Mouse (Mus musculus): ENCODE measurements at regions not wholly inside any gene's neighbourhood (a gene's known extent, or its start where the extent isn't known, plus 50 kb on each side); places are given as distances from the start of the nearest gene placed in this dataset.

- Histone ChIP-seq H3K27ac (replicated peaks; ENCODE audit: low read depth, low read length) (no peak overlapping the region), H3K27me3 (ENCODE audit: control insufficient read depth, insufficient read depth, low read length) (no peaks in the 10 kb centered on the region), H3K9me3 (ENCODE audit: control insufficient read depth, low read length) (no peaks in the 10 kb centered on the region), H3K4me3 (ENCODE audit: low read depth, low read length) (no peak overlapping the region), H3K36me3 (ENCODE audit: control insufficient read depth, insufficient read depth, low read length) (no peaks in the 10 kb centered on the region), H3K9ac (ENCODE audit: low read length) (no peak overlapping the region), H3K4me1 (ENCODE audit: control insufficient read depth, insufficient read depth, low read length) (no peaks in the 10 kb centered on the region), H3K4me2 (ENCODE audit: low read depth, severe bottlenecking) (no peak overlapping the region)
- no peak for ATAC-seq (ENCODE audit: insufficient number of reproducible peaks, low FRiP score, low TSS enrichment, low read depth)
- 28% methylated on average over 17 of the region's 17 CpGs for WGBS
- peak; percentile 32 for DNase-seq (ENCODE audit: low spot score)
Measured at GRCm38 (mm10) chr8:92545347-92546059, 128.6 kb upstream of the Irx6 start.

DNA sequence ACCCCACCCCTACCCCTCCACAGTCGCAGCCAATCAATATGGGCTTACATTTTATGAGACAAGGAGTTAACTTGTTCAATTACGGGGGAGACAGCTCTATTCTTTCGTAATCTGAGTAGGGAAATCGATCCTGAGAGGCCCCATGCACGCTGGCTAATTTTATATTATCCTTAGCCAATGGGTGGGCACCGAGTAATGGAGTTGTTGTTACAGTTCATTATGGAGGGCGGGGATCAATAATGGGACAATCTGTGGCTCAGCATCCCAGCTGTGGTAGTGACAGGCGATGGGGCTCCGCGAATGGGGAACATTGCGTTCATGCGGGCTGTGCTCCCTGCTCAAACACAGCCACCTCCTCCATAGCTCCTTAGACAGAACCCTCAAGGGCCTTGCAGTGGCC, 118.9 kb upstream of the Irx6 start:
- WGBS: 73% methylated on average over 12 of the region's 12 CpGs
- Histone ChIP-seq H3K4me2 (ENCODE audit: low read depth, severe bottlenecking) (no peak overlapping the region), H3K4me1 (ENCODE audit: control insufficient read depth, insufficient read depth, low read length) (0 out of 2 replicates have a peak, but pooled peaks cover 2% of the 10 kb centered on the region), H3K27ac (replicated peaks; ENCODE audit: low read depth, low read length) (no peak overlapping the region), H3K9ac (ENCODE audit: low read length) (no peak overlapping the region), H3K36me3 (ENCODE audit: control insufficient read depth, insufficient read depth, low read length) (no peaks in the 10 kb centered on the region), H3K4me3 (ENCODE audit: low read depth, low read length) (no peak overlapping the region), H3K9me3 (ENCODE audit: control insufficient read depth, low read length) (no peaks in the 10 kb centered on the region), H3K27me3 (ENCODE audit: control insufficient read depth, insufficient read depth, low read length) (no peaks in the 10 kb centered on the region)
- ATAC-seq (ENCODE audit: insufficient number of reproducible peaks, low FRiP score, low TSS enrichment, low read depth) (no peak), DNase-seq (ENCODE audit: low spot score) (no peak)

GRCm38 (mm10) chr8:92555631-92556030, 118.5 kb upstream of the Irx6 start:
- Histone ChIP-seq H3K9ac (ENCODE audit: low read length) (no peak overlapping the region), H3K4me1 (ENCODE audit: control insufficient read depth, insufficient read depth, low read length) (0 out of 2 replicates have a peak, but pooled peaks cover 2% of the 10 kb centered on the region), H3K27ac (replicated peaks; ENCODE audit: low read depth, low read length) (no peak overlapping the region), H3K27me3 (ENCODE audit: control insufficient read depth, insufficient read depth, low read length) (no peaks in the 10 kb centered on the region), H3K9me3 (ENCODE audit: control insufficient read depth, low read length) (no peaks in the 10 kb centered on the region), H3K4me2 (ENCODE audit: low read depth, severe bottlenecking) (no peak overlapping the region), H3K4me3 (ENCODE audit: low read depth, low read length) (no peak overlapping the region), H3K36me3 (ENCODE audit: control insufficient read depth, insufficient read depth, low read length) (no peaks in the 10 kb centered on the region)
- WGBS: 46% methylated on average over 7 of the region's 7 CpGs
- ATAC-seq (ENCODE audit: insufficient number of reproducible peaks, low FRiP score, low TSS enrichment, low read depth) (no peak), DNase-seq (ENCODE audit: low spot score) (peak; percentile 28)

DNA sequence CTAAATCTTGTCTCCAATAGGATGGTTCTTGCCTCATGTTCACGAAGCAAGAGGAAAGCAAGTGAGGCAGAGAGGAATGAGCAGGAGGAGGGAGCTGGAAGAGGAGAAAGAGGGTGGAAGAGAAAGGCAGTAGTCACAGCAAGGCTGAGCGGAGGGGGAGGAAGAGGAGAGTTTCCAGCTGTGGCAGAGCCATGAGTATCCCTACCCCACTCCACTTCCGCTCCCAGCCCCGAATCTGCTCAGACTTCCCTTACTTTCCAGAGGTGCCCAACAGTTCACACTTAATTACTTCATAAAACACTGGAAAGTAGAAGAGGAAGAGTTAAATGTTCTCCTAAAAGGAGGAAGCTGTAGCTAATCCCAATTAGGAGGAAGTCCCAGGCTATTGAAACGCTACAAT, 111.6 kb upstream of the Irx6 start:
- 42% methylated on average over 5 of the region's 5 CpGs for WGBS

DNA sequence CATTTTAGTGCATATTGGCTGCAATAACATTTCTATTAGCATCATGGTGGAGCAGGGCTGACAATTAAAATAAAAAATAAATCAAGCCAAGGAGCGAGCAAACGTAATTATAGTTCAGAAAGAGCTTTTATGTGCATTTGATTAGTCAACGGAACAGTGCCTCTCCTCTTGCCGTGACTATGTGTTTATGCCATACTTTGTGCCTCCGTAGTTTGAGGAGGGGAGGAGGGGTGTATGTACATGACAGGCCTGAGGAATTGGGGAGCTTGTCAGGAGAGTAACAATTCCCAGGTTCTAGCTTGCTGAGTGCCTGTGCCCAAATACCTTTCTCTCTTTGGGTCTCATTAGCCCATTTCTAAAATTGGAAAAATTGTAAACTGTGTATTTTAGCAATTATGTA, 111.1 kb upstream of the Irx6 start:
- ATAC-seq (ENCODE audit: insufficient number of reproducible peaks, low FRiP score, low TSS enrichment, low read depth) (no peak), DNase-seq (ENCODE audit: low spot score) (no peak)
- Histone ChIP-seq H3K4me2 (ENCODE audit: low read depth, severe bottlenecking) (no peak overlapping the region), H3K9ac (ENCODE audit: low read length) (no peak overlapping the region), H3K27me3 (ENCODE audit: control insufficient read depth, insufficient read depth, low read length) (no peaks in the 10 kb centered on the region), H3K4me3 (ENCODE audit: low read depth, low read length) (no peak overlapping the region), H3K36me3 (ENCODE audit: control insufficient read depth, insufficient read depth, low read length) (no peaks in the 10 kb centered on the region), H3K9me3 (ENCODE audit: control insufficient read depth, low read length) (no peaks in the 10 kb centered on the region), H3K4me1 (ENCODE audit: control insufficient read depth, insufficient read depth, low read length) (no peaks in the 10 kb centered on the region), H3K27ac (replicated peaks; ENCODE audit: low read depth, low read length) (no peak overlapping the region)
- WGBS: 24% methylated on average over 5 of the region's 5 CpGs

More for the DNA sequence above, 111.6 kb upstream of the Irx6 start:
- H3K36me3 ChIP-seq (ENCODE audit: control insufficient read depth, insufficient read depth, low read length): no peaks in the 10 kb centered on the region
- H3K4me3 ChIP-seq (ENCODE audit: low read depth, low read length): no peak overlapping the region
- no peak for ATAC-seq (ENCODE audit: insufficient number of reproducible peaks, low FRiP score, low TSS enrichment, low read depth)
- H3K4me1 ChIP-seq (ENCODE audit: control insufficient read depth, insufficient read depth, low read length): no peaks in the 10 kb centered on the region
- H3K27me3 ChIP-seq (ENCODE audit: control insufficient read depth, insufficient read depth, low read length): no peaks in the 10 kb centered on the region
- peak; percentile 28 for DNase-seq (ENCODE audit: low spot score)
- no peaks in the 10 kb centered on the region for H3K9me3 ChIP-seq (ENCODE audit: control insufficient read depth, low read length)
- H3K4me2 ChIP-seq (ENCODE audit: low read depth, severe bottlenecking): no peak overlapping the region
- H3K27ac ChIP-seq (replicated peaks; ENCODE audit: low read depth, low read length): no peak overlapping the region
- H3K9ac ChIP-seq (ENCODE audit: low read length): no peak overlapping the region

DNA sequence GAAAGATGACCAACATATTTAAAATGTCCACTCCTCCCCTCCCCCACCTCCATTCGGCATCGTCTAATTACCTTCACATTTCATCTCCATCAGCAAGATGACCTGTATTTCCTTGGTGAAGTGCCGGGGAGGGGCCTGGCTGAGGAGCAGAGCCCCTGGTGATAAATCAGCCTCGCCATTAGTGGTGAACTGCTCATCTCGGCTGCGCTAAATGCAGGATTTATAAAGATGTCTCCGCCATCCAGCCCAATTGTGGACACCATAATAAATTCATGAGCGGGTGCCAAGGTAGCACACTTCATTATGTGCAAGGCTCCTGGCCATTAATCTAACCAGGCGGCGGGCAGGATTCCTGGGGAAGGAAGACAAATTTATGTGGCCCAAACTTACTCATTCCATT, 104.4 kb upstream of the Irx6 start:
- DNase-seq (ENCODE audit: low spot score) (no peak), ATAC-seq (ENCODE audit: insufficient number of reproducible peaks, low FRiP score, low TSS enrichment, low read depth) (no peak)
- H3K4me1 ChIP-seq (ENCODE audit: control insufficient read depth, insufficient read depth, low read length): no peaks in the 10 kb centered on the region
- no peak overlapping the region for H3K4me3 ChIP-seq (ENCODE audit: low read depth, low read length)
- 33% methylated on average over 10 of the region's 10 CpGs for WGBS
- no peaks in the 10 kb centered on the region for H3K36me3 ChIP-seq (ENCODE audit: control insufficient read depth, insufficient read depth, low read length)
- no peaks in the 10 kb centered on the region for H3K9me3 ChIP-seq (ENCODE audit: control insufficient read depth, low read length)
- H3K9ac ChIP-seq (ENCODE audit: low read length): no peak overlapping the region
- no peak overlapping the region for H3K27ac ChIP-seq (replicated peaks; ENCODE audit: low read depth, low read length)
- no peak overlapping the region for H3K4me2 ChIP-seq (ENCODE audit: low read depth, severe bottlenecking)
- no peaks in the 10 kb centered on the region for H3K27me3 ChIP-seq (ENCODE audit: control insufficient read depth, insufficient read depth, low read length)

DNA sequence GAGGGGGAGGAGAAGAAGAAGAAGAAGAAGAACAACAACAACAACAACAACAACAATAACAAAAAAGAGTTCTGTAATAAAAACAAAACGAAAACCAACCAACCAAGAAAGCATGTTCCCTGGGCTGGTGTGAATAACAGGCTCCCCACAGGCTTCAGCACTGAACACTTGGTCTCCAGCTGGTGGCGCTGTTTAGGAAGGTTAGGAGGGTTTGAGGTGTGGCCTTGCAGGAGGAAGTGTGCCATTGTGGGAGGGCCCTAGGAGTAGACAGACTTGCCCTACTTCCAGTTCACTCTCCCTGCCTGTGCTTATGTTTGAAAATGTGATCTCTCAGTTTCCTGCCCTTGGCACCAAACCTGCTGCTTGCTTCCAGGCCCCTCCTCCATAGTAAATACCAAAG, 94.6 kb upstream of the Irx6 start:
- Histone ChIP-seq H3K27ac (replicated peaks; ENCODE audit: low read depth, low read length) (no peak overlapping the region), H3K36me3 (ENCODE audit: control insufficient read depth, insufficient read depth, low read length) (no peaks in the 10 kb centered on the region), H3K9ac (ENCODE audit: low read length) (no peak overlapping the region), H3K27me3 (ENCODE audit: control insufficient read depth, insufficient read depth, low read length) (no peaks in the 10 kb centered on the region), H3K4me1 (ENCODE audit: control insufficient read depth, insufficient read depth, low read length) (no peaks in the 10 kb centered on the region), H3K4me3 (ENCODE audit: low read depth, low read length) (no peak overlapping the region), H3K9me3 (ENCODE audit: control insufficient read depth, low read length) (no peaks in the 10 kb centered on the region), H3K4me2 (ENCODE audit: low read depth, severe bottlenecking) (no peak overlapping the region)
- ATAC-seq (ENCODE audit: insufficient number of reproducible peaks, low FRiP score, low TSS enrichment, low read depth): no peak
- DNase-seq (ENCODE audit: low spot score): no peak
- WGBS: 65% methylated on average over 2 of the region's 2 CpGs

- H3K27ac ChIP-seq (replicated peaks; ENCODE audit: low read depth, low read length): no peak overlapping the region
- H3K9ac ChIP-seq (ENCODE audit: low read length): no peak overlapping the region
- H3K4me3 ChIP-seq (ENCODE audit: low read depth, low read length): no peak overlapping the region
- no peaks in the 10 kb centered on the region for H3K4me1 ChIP-seq (ENCODE audit: control insufficient read depth, insufficient read depth, low read length)
- ATAC-seq (ENCODE audit: insufficient number of reproducible peaks, low FRiP score, low TSS enrichment, low read depth) (no peak), DNase-seq (ENCODE audit: low spot score) (no peak)
- no peaks in the 10 kb centered on the region for H3K36me3 ChIP-seq (ENCODE audit: control insufficient read depth, insufficient read depth, low read length)
- H3K27me3 ChIP-seq (ENCODE audit: control insufficient read depth, insufficient read depth, low read length): no peaks in the 10 kb centered on the region
- H3K4me2 ChIP-seq (ENCODE audit: low read depth, severe bottlenecking): no peak overlapping the region
- 90% methylated on average over 2 of the region's 2 CpGs for WGBS
- H3K9me3 ChIP-seq (ENCODE audit: control insufficient read depth, low read length): no peaks in the 10 kb centered on the region
Measured at GRCm38 (mm10) chr8:92581051-92581450, 93.0 kb upstream of the Irx6 start.

DNA sequence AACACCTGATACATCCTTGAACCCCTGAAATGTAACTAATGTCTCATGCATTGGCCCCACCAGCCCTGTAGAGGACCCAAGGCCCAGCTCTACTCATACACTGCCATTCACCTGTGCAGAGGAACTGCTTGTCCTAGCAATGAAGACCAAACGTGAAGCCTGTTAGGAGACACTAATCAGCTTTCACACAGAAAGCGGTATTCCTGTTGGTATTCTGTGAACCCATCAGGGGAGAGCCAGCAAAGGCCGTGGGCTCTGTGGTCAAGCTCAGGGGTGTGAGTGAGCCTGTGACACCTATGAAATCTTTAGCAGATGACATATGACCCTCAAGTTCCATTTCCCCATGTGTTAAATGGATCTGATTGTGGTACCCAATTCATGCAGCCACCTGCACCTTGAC, 73.3 kb upstream of the Irx6 start:
- 84% methylated on average over 3 of the region's 3 CpGs for WGBS
- ATAC-seq (ENCODE audit: insufficient number of reproducible peaks, low FRiP score, low TSS enrichment, low read depth) (no peak), DNase-seq (ENCODE audit: low spot score) (no peak)
- Histone ChIP-seq H3K9me3 (ENCODE audit: control insufficient read depth, low read length) (no peaks in the 10 kb centered on the region), H3K4me2 (ENCODE audit: low read depth, severe bottlenecking) (no peak overlapping the region; the same call in 1 of the 2 replicates), H3K36me3 (ENCODE audit: control insufficient read depth, insufficient read depth, low read length) (no peaks in the 10 kb centered on the region), H3K9ac (ENCODE audit: low read length) (no peak overlapping the region), H3K27me3 (ENCODE audit: control insufficient read depth, insufficient read depth, low read length) (no peaks in the 10 kb centered on the region), H3K4me3 (ENCODE audit: low read depth, low read length) (no peak overlapping the region), H3K4me1 (ENCODE audit: control insufficient read depth, insufficient read depth, low read length) (no peaks in the 10 kb centered on the region), H3K27ac (replicated peaks; ENCODE audit: low read depth, low read length) (no peak overlapping the region)

Data from limb, embryonic 11.5 days (tissue).